Mouse (Mus musculus): ENCODE measurements at regions not wholly inside any gene's neighbourhood (a gene's known extent, or its start where the extent isn't known, plus 50 kb on each side); places are given as distances from the start of the nearest gene placed in this dataset.

- TF ChIP-seq CTCF (IDR thresholded peaks at IDR 0.05; ENCODE audit: borderline replicate concordance, insufficient read depth, low read depth, low read length) (no peak), POLR2A (IDR thresholded peaks at IDR 0.05; ENCODE audit: borderline replicate concordance, insufficient read depth, low read length) (no peak)
These were observed 72.9 kb upstream of the Gm4791 start for GRCm38 (mm10) chr9:46925641-46926040.

Measured in cerebellum, adult 2 months (tissue).